Mouse (Mus musculus): ENCODE results near the gene Pex14. TPM values are rescaled to one million over a fixed set of nuclear protein-coding genes. Genes with fewer than 3 reads are reported as not detected.

Gene Pex14
- polyA plus RNA-seq, 1 experiment from 2014 or later = 49.8 TPM

GRCm38 (mm10) chr4:149136116-149136850 lies 36.6 kb upstream of the Pex14 start:
- H3K27me3 ChIP-seq (ENCODE audit: control insufficient read depth, insufficient read depth, low read length) = no peaks in the 10 kb centered on the region
- H3K4me3 ChIP-seq (replicated peaks; ENCODE audit: low read length) = peak overlapping the region; percentile 70
- WGBS = 63% methylated on average over 18 of the region's 18 CpGs
- no peak overlapping the region for H3K27ac ChIP-seq (ENCODE audit: low read length)
- peak overlapping the region; percentile 82 for H3K9ac ChIP-seq (ENCODE audit: low read length)
- no peaks in the 10 kb centered on the region for H3K9me3 ChIP-seq (replicated peaks; ENCODE audit: control insufficient read depth, low read length)
- peak overlapping the region; percentile 71 for H3K4me2 ChIP-seq (ENCODE audit: low read depth, low read length)
- peaks cover 8% of the 10 kb centered on the region for H3K4me1 ChIP-seq (ENCODE audit: control insufficient read depth, insufficient read depth, low read length)
- no peaks in the 10 kb centered on the region for H3K36me3 ChIP-seq (ENCODE audit: control insufficient read depth, insufficient read depth, low read length)
- no peak for ATAC-seq (ENCODE audit: insufficient read depth, low FRiP score)

GRCm38 (mm10) chr4:149133395-149133794 lies 33.7 kb upstream of the Pex14 start:
- no peak overlapping the region for H3K4me2 ChIP-seq (ENCODE audit: low read depth, low read length)
- H3K9me3 ChIP-seq (replicated peaks; ENCODE audit: control insufficient read depth, low read length) = no peaks in the 10 kb centered on the region
- H3K4me3 ChIP-seq (replicated peaks; ENCODE audit: low read length) = no peak overlapping the region
- H3K9ac ChIP-seq (ENCODE audit: low read length) = no peak overlapping the region
- WGBS = 78% methylated on average over 5 of the region's 5 CpGs
- H3K27ac ChIP-seq (ENCODE audit: low read length) = no peak overlapping the region
- no peaks in the 10 kb centered on the region for H3K27me3 ChIP-seq (ENCODE audit: control insufficient read depth, insufficient read depth, low read length)
- peaks cover 8% of the 10 kb centered on the region for H3K4me1 ChIP-seq (ENCODE audit: control insufficient read depth, insufficient read depth, low read length)
- no peak for ATAC-seq (ENCODE audit: insufficient read depth, low FRiP score)
- H3K36me3 ChIP-seq (ENCODE audit: control insufficient read depth, insufficient read depth, low read length) = no peaks in the 10 kb centered on the region

- Histone ChIP-seq H3K27me3 (ENCODE audit: control insufficient read depth, insufficient read depth, low read length) (no peaks in the 10 kb centered on the region), H3K9me3 (replicated peaks; ENCODE audit: control insufficient read depth, low read length) (no peaks in the 10 kb centered on the region), H3K36me3 (ENCODE audit: control insufficient read depth, insufficient read depth, low read length) (no peaks in the 10 kb centered on the region), H3K4me1 (ENCODE audit: control insufficient read depth, insufficient read depth, low read length) (peaks cover 7% of the 10 kb centered on the region), H3K4me2 (ENCODE audit: low read depth, low read length) (no peak overlapping the region), H3K9ac (ENCODE audit: low read length) (no peak overlapping the region), H3K4me3 (replicated peaks; ENCODE audit: low read length) (no peak overlapping the region), H3K27ac (ENCODE audit: low read length) (no peak overlapping the region)
- ATAC-seq (ENCODE audit: insufficient read depth, low FRiP score) = no peak
- WGBS = 63% methylated on average over 21 of the region's 21 CpGs
Observed at GRCm38 (mm10) chr4:149131789-149132565, 32.3 kb upstream of the Pex14 start.

DNA sequence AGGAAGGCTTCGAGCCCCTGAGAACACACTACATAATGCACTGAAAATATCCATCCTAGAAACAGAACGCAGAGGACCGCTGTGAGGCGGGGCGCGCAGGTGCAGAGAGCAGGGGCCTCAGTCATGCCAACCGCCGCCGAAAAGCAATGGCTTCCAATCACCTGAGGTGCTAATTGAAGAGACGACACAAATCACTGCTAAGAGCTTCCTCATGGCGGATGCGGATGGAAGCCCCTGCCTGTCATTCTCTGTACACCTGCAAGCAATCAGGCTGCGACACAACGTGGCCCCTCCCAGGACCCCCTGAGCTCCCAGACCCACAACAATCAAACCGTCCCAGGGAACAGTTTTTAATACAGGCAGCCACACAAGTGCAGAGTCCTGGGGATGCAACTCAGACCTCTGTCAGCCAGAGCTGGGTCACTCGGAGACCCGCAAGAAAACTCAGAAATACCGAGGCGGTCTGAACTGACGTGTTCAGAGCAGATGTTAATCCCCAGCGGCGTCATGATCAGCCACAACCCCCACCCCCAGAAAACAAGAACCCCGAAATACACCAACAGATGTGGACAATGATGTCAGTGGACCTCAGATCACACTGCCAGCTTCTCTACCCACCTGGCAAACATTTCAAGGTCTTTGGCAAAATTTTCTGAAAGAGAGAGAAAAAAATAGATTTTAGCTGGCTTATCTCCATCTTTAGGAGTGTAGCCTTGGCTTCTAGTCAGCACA lies 31.5 kb upstream of the Pex14 start:
- Histone ChIP-seq H3K4me3 (replicated peaks; ENCODE audit: low read length) (no peak overlapping the region), H3K27me3 (ENCODE audit: control insufficient read depth, insufficient read depth, low read length) (no peaks in the 10 kb centered on the region), H3K9ac (ENCODE audit: low read length) (no peak overlapping the region), H3K4me2 (ENCODE audit: low read depth, low read length) (no peak overlapping the region), H3K27ac (ENCODE audit: low read length) (no peak overlapping the region), H3K9me3 (replicated peaks; ENCODE audit: control insufficient read depth, low read length) (no peaks in the 10 kb centered on the region), H3K4me1 (ENCODE audit: control insufficient read depth, insufficient read depth, low read length) (no peaks in the 10 kb centered on the region), H3K36me3 (ENCODE audit: control insufficient read depth, insufficient read depth, low read length) (no peaks in the 10 kb centered on the region)
- WGBS = 88% methylated on average over 23 of the region's 23 CpGs
- ATAC-seq (ENCODE audit: insufficient read depth, low FRiP score) = no peak

GRCm38 (mm10) chr4:149128467-149128866 lies 28.8 kb upstream of the Pex14 start:
- ATAC-seq (ENCODE audit: insufficient read depth, low FRiP score) = no peak
- no peak overlapping the region for H3K27ac ChIP-seq (ENCODE audit: low read length)
- H3K36me3 ChIP-seq (ENCODE audit: control insufficient read depth, insufficient read depth, low read length) = no peaks in the 10 kb centered on the region
- no peak overlapping the region for H3K9ac ChIP-seq (ENCODE audit: low read length)
- 53% methylated on average over 18 of the region's 18 CpGs for WGBS
- H3K4me3 ChIP-seq (replicated peaks; ENCODE audit: low read length) = no peak overlapping the region
- H3K9me3 ChIP-seq (replicated peaks; ENCODE audit: control insufficient read depth, low read length) = no peaks in the 10 kb centered on the region
- no peaks in the 10 kb centered on the region for H3K27me3 ChIP-seq (ENCODE audit: control insufficient read depth, insufficient read depth, low read length)
- no peaks in the 10 kb centered on the region for H3K4me1 ChIP-seq (ENCODE audit: control insufficient read depth, insufficient read depth, low read length)
- no peak overlapping the region for H3K4me2 ChIP-seq (ENCODE audit: low read depth, low read length)

DNA sequence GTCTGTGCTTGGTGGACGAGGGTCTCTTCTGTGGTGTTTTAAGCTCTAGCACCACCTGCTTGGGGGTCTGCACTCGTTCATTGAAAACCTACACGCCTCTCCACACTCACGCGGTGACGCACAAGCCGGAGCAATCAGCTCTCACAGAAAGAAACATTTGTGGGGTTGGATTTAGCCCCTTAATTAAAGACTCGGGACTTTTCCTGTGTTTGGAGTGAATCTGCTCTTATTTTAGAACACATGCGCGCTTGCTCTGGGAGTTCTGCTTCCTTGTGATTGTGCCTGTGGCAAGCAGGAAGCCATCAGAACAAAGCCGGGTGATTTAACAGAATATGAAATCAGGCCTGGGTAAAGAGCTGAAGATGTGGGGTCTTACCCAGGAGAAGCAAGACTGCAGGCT lies 27.0 kb upstream of the Pex14 start, which contains the start of gene Cort:
Cort (minus strand) TSS at position 101 of the 400 bp plus-strand sequence.
- Histone ChIP-seq H3K27me3 (ENCODE audit: control insufficient read depth, insufficient read depth, low read length) (no peaks in the 10 kb centered on the region), H3K4me2 (ENCODE audit: low read depth, low read length) (no peak within 1 kb of the TSS), H3K4me3 (replicated peaks; ENCODE audit: low read length) (no peak within 1 kb of the TSS), H3K4me1 (ENCODE audit: control insufficient read depth, insufficient read depth, low read length) (no peaks in the 10 kb centered on the region), H3K27ac (ENCODE audit: low read length) (no peak within 1 kb of the TSS), H3K36me3 (ENCODE audit: control insufficient read depth, insufficient read depth, low read length) (no peaks in the 10 kb centered on the region), H3K9me3 (replicated peaks; ENCODE audit: control insufficient read depth, low read length) (no peaks in the 10 kb centered on the region), H3K9ac (ENCODE audit: low read length) (no peak within 1 kb of the TSS)
- WGBS = 76% methylated on average over 11 of the region's 11 CpGs
- ATAC-seq (ENCODE audit: insufficient read depth, low FRiP score) = no peak

DNA sequence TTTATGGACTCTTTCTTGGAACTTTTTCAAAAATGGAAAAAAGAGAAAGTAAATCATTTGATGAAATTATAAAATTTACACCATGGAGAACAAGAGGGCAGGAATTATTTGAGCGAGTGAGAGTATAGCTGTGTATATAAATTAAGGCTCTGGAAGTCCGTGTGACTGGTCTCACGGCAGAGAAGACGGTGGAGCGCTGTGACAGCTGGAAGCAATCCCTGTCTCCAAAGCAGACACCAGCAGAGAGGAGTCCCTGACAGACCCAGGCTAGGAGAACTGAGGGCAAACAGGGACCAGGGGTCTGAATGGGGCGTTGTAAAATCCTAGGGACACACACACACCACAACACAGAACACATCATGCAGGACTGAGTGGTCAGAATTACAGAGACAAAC lies 26.4 kb upstream of the Pex14 start:
- Histone ChIP-seq H3K9ac (ENCODE audit: low read length) (no peak overlapping the region), H3K36me3 (ENCODE audit: control insufficient read depth, insufficient read depth, low read length) (no peaks in the 10 kb centered on the region), H3K27ac (ENCODE audit: low read length) (no peak overlapping the region), H3K4me1 (ENCODE audit: control insufficient read depth, insufficient read depth, low read length) (no peaks in the 10 kb centered on the region), H3K4me2 (ENCODE audit: low read depth, low read length) (no peak overlapping the region), H3K27me3 (ENCODE audit: control insufficient read depth, insufficient read depth, low read length) (no peaks in the 10 kb centered on the region), H3K9me3 (replicated peaks; ENCODE audit: control insufficient read depth, low read length) (no peaks in the 10 kb centered on the region), H3K4me3 (replicated peaks; ENCODE audit: low read length) (no peak overlapping the region)
- no peak for ATAC-seq (ENCODE audit: insufficient read depth, low FRiP score)
- WGBS = 43% methylated on average over 6 of the region's 6 CpGs

- Histone ChIP-seq H3K27ac (ENCODE audit: low read length) (no peak overlapping the region), H3K27me3 (ENCODE audit: control insufficient read depth, insufficient read depth, low read length) (no peaks in the 10 kb centered on the region), H3K4me1 (ENCODE audit: control insufficient read depth, insufficient read depth, low read length) (no peaks in the 10 kb centered on the region), H3K36me3 (ENCODE audit: control insufficient read depth, insufficient read depth, low read length) (no peaks in the 10 kb centered on the region), H3K9ac (ENCODE audit: low read length) (no peak overlapping the region), H3K4me2 (ENCODE audit: low read depth, low read length) (no peak overlapping the region), H3K9me3 (replicated peaks; ENCODE audit: control insufficient read depth, low read length) (no peaks in the 10 kb centered on the region), H3K4me3 (replicated peaks; ENCODE audit: low read length) (no peak overlapping the region)
- WGBS = 67% methylated on average over 11 of the region's 11 CpGs
- ATAC-seq (ENCODE audit: insufficient read depth, low FRiP score) = no peak
Observed at GRCm38 (mm10) chr4:149125341-149126114, 25.9 kb upstream of the Pex14 start.
